Mouse (Mus musculus): ENCODE measurements around the gene Sapcd1. TPM values are rescaled to one million over a fixed set of nuclear protein-coding genes. Genes with fewer than 3 reads are reported as not detected.

Gene Sapcd1
- polyA plus RNA-seq, 1 experiment from 2014 or later = 2.2 TPM

DNA sequence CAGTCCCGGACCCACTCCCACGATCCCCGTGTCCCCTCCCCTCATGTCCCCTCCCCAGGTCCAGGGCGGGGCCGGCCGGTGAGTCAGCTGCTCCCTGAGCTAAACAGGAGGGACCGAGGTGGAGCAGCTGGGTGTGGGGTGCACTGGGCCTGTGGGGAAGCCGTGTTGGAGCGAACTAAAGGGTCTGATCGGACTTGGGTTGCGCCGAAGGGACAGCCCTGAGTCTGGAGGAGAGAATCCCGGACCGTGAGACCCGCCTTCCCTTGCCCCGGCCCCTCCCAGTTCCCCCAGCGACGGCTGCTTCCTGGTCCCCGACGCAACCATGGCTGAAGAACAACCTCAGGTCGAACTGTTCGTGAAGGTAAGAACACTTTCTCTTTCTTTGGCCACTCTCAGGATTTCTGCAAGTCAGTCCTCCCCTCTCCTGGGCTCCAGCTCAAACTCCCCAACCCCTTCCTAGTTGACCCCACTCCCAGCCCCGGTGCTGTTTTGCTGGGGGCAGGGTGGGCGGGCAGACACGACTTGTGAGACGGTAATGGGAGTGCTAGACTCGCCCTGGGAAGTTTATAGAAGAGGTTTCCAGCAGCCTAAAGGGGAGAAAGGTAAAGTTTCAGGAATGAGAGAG lies 22.4 kb upstream of the Sapcd1 start:
- peak; percentile 11 for ATAC-seq (ENCODE audit: insufficient number of reproducible peaks, insufficient read depth, low FRiP score, low read depth)

DNA sequence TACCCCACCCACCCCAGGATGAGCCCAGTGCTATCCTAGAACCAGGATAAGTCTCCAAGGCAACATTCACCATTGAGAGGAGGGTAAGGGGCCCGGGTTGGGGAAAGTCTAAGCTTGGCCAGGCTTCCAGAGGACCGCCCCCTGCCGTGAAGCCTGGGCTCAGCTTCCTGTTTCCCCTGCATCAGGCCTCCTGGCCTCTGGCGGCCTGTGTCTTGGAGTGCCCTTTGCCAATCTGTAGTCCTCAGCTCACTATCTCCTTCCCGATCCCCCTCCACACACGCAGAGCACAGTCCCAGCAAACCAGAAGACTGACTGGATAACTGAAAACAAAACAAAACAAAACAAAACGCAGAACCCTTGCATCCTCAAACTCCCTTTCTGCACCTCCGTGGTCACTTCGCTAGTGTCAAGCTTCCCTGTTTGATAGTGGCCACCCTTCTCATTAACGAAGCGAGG lies 21.8 kb upstream of the Sapcd1 start, which contains the start of gene Clic1:
Gene Clic1, plus strand, starts transcription at position 406 of the 456 bp plus-strand sequence.
- peak within 1 kb of the TSS; percentile 99 for H3K27ac ChIP-seq (replicated peaks in 1 of 2; ENCODE audit: control insufficient read depth in 1 of 2, insufficient read depth in 1 of 2, low read depth in 2 of 2, low read length in 2 of 2)
- 1% methylated on average over 11 of the region's 11 CpGs for WGBS

More for the DNA sequence above, 22.4 kb upstream of the Sapcd1 start:
- peak overlapping the region; percentile 94 for H3K9ac ChIP-seq (ENCODE audit: low read length)
- H3K9me3 ChIP-seq (ENCODE audit: control insufficient read depth, low read length) = no peaks in the 10 kb centered on the region
- peak overlapping the region; percentile 99 for H3K27ac ChIP-seq (replicated peaks in 1 of 2; ENCODE audit: control insufficient read depth in 1 of 2, insufficient read depth in 1 of 2, low read depth in 2 of 2, low read length in 2 of 2)
- H3K4me3 ChIP-seq (ENCODE audit: control insufficient read depth in 1 of 2, insufficient read depth in 1 of 2, low read depth in 1 of 2, low read length in 2 of 2) = peak overlapping the region; percentile 55 to 63
- H3K4me1 ChIP-seq (ENCODE audit: control insufficient read depth in 2 of 2, insufficient read depth in 2 of 2, low read length in 2 of 2) = peaks cover 28 to 48% of the 10 kb centered on the region in 2 experiments
- peaks cover 31% of the 10 kb centered on the region for H3K36me3 ChIP-seq (ENCODE audit: control insufficient read depth, insufficient read depth, low read length)
- peak overlapping the region; percentile 75 for H3K4me2 ChIP-seq (ENCODE audit: low read length)
- no peaks in the 10 kb centered on the region for H3K27me3 ChIP-seq (ENCODE audit: control insufficient read depth, insufficient read depth, low read length)
- WGBS = under 1% methylated on average over 27 of the region's 27 CpGs

DNA sequence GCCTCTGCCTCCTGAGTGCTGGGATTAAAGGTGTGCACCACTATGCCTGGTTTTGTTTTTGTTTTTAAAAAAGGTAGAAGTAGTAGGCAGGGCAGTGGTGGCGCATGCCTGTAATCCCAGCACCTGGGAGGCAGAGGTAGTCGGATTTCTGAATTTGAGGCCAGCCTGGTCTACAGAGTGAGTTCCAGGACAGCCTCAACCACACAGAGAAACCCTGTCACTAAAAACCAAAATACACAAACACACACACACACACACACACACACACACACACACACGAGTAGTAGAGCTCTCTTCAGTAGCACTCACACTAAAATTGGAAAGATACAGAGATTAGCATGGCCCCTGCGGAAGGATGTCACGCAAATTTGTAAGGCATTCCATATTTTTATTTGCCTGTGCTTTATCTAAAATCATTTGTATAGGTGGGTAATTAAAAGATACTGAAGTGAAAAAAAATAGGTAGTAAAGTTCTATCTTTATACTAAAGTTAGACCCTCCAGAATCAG lies 21.2 kb upstream of the Sapcd1 start:
- ATAC-seq (ENCODE audit: insufficient number of reproducible peaks, insufficient read depth, low FRiP score, low read depth) = no peak
- Histone ChIP-seq H3K36me3 (ENCODE audit: control insufficient read depth, insufficient read depth, low read length) (peaks cover 19% of the 10 kb centered on the region), H3K27ac (replicated peaks in 1 of 2; ENCODE audit: control insufficient read depth in 1 of 2, insufficient read depth in 1 of 2, low read depth in 2 of 2, low read length in 2 of 2) (peak overlapping the region; percentile 99), H3K4me3 (ENCODE audit: control insufficient read depth in 1 of 2, insufficient read depth in 1 of 2, low read depth in 1 of 2, low read length in 2 of 2) (peak overlapping the region in 1 of 2 experiments; percentile 63; a peak in 1 of 4 replicates), H3K27me3 (ENCODE audit: control insufficient read depth, insufficient read depth, low read length) (no peaks in the 10 kb centered on the region), H3K9me3 (ENCODE audit: control insufficient read depth, low read length) (no peaks in the 10 kb centered on the region), H3K9ac (ENCODE audit: low read length) (peak overlapping the region; percentile 94; the same call in 1 of the 2 replicates), H3K4me2 (ENCODE audit: low read length) (peak overlapping the region; percentile 75), H3K4me1 (ENCODE audit: control insufficient read depth in 2 of 2, insufficient read depth in 2 of 2, low read length in 2 of 2) (peaks cover 32 to 60% of the 10 kb centered on the region in 2 experiments)
- WGBS = 59% methylated on average over 5 of the region's 5 CpGs

More for the DNA sequence above, 21.8 kb upstream of the Sapcd1 start, which contains the start of gene Clic1:
- peak within 1 kb of the TSS; percentile 55 to 63 for H3K4me3 ChIP-seq (ENCODE audit: control insufficient read depth in 1 of 2, insufficient read depth in 1 of 2, low read depth in 1 of 2, low read length in 2 of 2)
- H3K27me3 ChIP-seq (ENCODE audit: control insufficient read depth, insufficient read depth, low read length) = no peaks in the 10 kb centered on the region
- peaks cover 32 to 54% of the 10 kb centered on the region in 2 experiments for H3K4me1 ChIP-seq (ENCODE audit: control insufficient read depth in 2 of 2, insufficient read depth in 2 of 2, low read length in 2 of 2)
- H3K9me3 ChIP-seq (ENCODE audit: control insufficient read depth, low read length) = no peaks in the 10 kb centered on the region
- peak; percentile 24 for ATAC-seq (ENCODE audit: insufficient number of reproducible peaks, insufficient read depth, low FRiP score, low read depth)
- H3K36me3 ChIP-seq (ENCODE audit: control insufficient read depth, insufficient read depth, low read length) = peaks cover 25% of the 10 kb centered on the region
- peak within 1 kb of the TSS; percentile 94 for H3K9ac ChIP-seq (ENCODE audit: low read length)
- H3K4me2 ChIP-seq (ENCODE audit: low read length) = peak within 1 kb of the TSS; percentile 75

DNA sequence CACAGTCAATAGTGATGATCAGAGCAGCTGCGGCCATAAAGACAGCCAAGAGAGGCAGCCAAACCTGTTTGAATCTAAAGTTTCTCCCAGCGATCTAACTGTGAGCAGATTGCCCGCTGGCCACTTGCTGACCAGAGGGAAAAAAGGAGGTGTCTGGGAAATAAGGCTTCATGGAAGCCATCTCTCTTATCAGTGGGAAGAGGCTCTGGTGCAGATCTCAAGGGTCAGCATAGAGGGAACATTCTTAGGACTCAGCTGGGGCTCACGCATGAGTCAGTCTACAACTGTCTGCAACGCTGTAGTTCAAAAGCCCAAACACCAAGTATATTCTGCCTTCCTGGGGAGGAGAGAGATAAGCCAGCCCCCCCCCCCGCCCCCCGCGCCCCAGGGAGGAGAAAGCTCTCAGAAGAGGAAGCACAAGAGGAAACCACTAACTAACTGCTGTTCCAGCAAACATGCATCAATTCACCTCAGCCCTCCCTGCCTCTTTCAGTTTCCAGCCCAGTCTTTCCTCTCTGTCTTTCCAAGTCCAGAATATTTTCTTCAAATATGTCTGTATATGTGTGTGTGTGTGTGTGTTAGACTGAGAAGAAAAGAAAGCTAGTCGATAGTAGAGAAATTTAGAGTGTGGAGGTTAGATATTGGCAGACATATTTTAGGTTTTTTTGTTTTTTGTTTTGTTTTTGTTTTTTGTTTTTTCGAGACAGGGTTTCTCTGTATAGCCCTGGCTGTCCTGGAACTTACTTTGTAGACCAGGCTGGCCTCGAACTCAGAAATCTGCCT lies 20.5 kb upstream of the Sapcd1 start:
- ATAC-seq (ENCODE audit: insufficient number of reproducible peaks, insufficient read depth, low FRiP score, low read depth) = no peak
- peaks cover 13% of the 10 kb centered on the region for H3K36me3 ChIP-seq (ENCODE audit: control insufficient read depth, insufficient read depth, low read length)
- H3K27ac ChIP-seq (replicated peaks in 1 of 2; ENCODE audit: control insufficient read depth in 1 of 2, insufficient read depth in 1 of 2, low read depth in 2 of 2, low read length in 2 of 2) = peak overlapping the region; percentile 99
- no peak overlapping the region for H3K4me3 ChIP-seq (ENCODE audit: control insufficient read depth in 1 of 2, insufficient read depth in 1 of 2, low read depth in 1 of 2, low read length in 2 of 2)
- H3K4me1 ChIP-seq (ENCODE audit: control insufficient read depth in 2 of 2, insufficient read depth in 2 of 2, low read length in 2 of 2) = peaks cover 32 to 61% of the 10 kb centered on the region in 2 experiments
- peak overlapping the region; percentile 44 for H3K9ac ChIP-seq (ENCODE audit: low read length)
- H3K4me2 ChIP-seq (ENCODE audit: low read length) = peak overlapping the region; percentile 75
- H3K27me3 ChIP-seq (ENCODE audit: control insufficient read depth, insufficient read depth, low read length) = no peaks in the 10 kb centered on the region
- no peaks in the 10 kb centered on the region for H3K9me3 ChIP-seq (ENCODE audit: control insufficient read depth, low read length)
- 21% methylated on average over 11 of the region's 11 CpGs for WGBS

DNA sequence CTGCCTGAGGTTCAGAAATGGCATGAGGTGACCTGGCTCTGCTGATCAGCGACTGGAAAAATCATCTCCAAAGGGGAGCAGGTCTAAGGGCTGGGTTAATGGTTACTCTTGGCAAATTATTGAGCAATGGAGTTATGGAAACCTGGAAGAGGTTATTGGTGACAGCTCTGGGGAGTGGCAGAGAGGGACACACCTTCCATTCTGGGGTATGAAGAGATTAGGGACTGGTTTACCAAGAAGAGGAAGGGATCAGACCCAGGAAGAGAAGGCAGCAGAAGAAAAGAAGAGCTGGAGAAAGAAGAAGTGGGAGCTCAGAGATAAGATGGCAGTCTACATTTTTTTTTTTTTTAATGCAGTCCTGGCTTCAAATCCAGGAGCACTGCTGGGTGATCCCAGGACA lies 19.9 kb upstream of the Sapcd1 start:
- H3K9me3 ChIP-seq (ENCODE audit: control insufficient read depth, low read length) = no peaks in the 10 kb centered on the region
- peak overlapping the region; percentile 87 to 99 for H3K27ac ChIP-seq (replicated peaks in 1 of 2; ENCODE audit: control insufficient read depth in 1 of 2, insufficient read depth in 1 of 2, low read depth in 2 of 2, low read length in 2 of 2)
- H3K4me2 ChIP-seq (ENCODE audit: low read length) = peak overlapping the region; percentile 75
- no peaks in the 10 kb centered on the region for H3K27me3 ChIP-seq (ENCODE audit: control insufficient read depth, insufficient read depth, low read length)
- H3K9ac ChIP-seq (ENCODE audit: low read length) = peak overlapping the region; percentile 44
- H3K36me3 ChIP-seq (ENCODE audit: control insufficient read depth, insufficient read depth, low read length) = peaks cover 6% of the 10 kb centered on the region
- WGBS = 44% methylated on average over 1 of the region's 1 CpGs
- peaks cover 31 to 58% of the 10 kb centered on the region in 2 experiments for H3K4me1 ChIP-seq (ENCODE audit: control insufficient read depth in 2 of 2, insufficient read depth in 2 of 2, low read length in 2 of 2)
- ATAC-seq (ENCODE audit: insufficient number of reproducible peaks, insufficient read depth, low FRiP score, low read depth) = no peak
- no peak overlapping the region for H3K4me3 ChIP-seq (ENCODE audit: control insufficient read depth in 1 of 2, insufficient read depth in 1 of 2, low read depth in 1 of 2, low read length in 2 of 2)

DNA sequence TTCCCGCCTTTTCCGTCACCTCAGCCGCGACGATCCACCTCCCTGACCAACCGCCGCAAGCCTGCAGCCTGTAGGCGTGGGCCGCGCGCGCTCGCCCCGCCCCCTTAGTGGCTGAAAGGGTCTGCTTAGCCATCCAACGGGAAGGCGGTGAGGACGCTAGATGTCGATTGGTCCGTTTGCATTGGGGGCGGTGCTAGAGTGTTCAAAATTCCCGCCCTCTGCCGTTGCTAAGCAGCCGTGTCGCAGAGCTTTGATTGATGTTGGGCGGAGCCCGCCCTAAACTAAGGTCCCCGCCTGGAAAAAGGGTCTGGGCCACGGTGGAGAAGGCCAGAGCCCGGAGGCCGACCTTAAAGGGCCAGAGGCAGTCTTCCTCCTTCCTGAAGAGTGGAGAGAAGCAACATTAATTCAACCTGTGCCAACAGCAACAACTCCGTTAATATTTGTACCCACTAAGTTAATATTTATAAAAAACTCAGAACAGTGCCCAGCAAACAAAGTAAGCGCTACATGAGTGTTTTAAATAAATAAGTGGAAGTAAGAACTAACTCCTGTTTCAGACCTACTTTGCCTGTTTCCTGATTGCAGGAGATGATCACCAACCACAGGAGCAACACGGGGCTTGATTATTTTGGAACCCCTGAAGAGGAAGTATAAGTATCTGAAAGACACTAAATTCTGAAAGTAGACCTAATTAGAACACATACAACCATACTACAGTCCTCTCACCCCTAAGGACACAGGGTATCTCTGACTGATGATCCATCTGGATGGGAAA lies 19.1 kb upstream of the Sapcd1 start, which contains the start of gene Msh5:
Gene Msh5, minus strand, starts transcription at position 65 of the 775 bp plus-strand sequence.
- Histone ChIP-seq H3K4me3 (ENCODE audit: control insufficient read depth in 1 of 2, insufficient read depth in 1 of 2, low read depth in 1 of 2, low read length in 2 of 2) (peak within 1 kb of the TSS; percentile 47 to 65), H3K4me1 (ENCODE audit: control insufficient read depth in 2 of 2, insufficient read depth in 2 of 2, low read length in 2 of 2) (peaks cover 24 to 51% of the 10 kb centered on the region in 2 experiments), H3K27ac (replicated peaks in 1 of 2; ENCODE audit: control insufficient read depth in 1 of 2, insufficient read depth in 1 of 2, low read depth in 2 of 2, low read length in 2 of 2) (peak within 1 kb of the TSS; percentile 87 to 99), H3K4me2 (ENCODE audit: low read length) (peak within 1 kb of the TSS; percentile 99), H3K27me3 (ENCODE audit: control insufficient read depth, insufficient read depth, low read length) (no peaks in the 10 kb centered on the region), H3K36me3 (ENCODE audit: control insufficient read depth, insufficient read depth, low read length) (no peaks in the 10 kb centered on the region), H3K9ac (ENCODE audit: low read length) (peak within 1 kb of the TSS; percentile 94), H3K9me3 (ENCODE audit: control insufficient read depth, low read length) (no peaks in the 10 kb centered on the region)
- ATAC-seq (ENCODE audit: insufficient number of reproducible peaks, insufficient read depth, low FRiP score, low read depth) = peak; percentile 92
- 3% methylated on average over 33 of the region's 33 CpGs for WGBS

Data from heart, embryonic 14.5 days (tissue).